ENCODE assay signal across 8 mouse cellular contexts in the genomic region with DNA sequence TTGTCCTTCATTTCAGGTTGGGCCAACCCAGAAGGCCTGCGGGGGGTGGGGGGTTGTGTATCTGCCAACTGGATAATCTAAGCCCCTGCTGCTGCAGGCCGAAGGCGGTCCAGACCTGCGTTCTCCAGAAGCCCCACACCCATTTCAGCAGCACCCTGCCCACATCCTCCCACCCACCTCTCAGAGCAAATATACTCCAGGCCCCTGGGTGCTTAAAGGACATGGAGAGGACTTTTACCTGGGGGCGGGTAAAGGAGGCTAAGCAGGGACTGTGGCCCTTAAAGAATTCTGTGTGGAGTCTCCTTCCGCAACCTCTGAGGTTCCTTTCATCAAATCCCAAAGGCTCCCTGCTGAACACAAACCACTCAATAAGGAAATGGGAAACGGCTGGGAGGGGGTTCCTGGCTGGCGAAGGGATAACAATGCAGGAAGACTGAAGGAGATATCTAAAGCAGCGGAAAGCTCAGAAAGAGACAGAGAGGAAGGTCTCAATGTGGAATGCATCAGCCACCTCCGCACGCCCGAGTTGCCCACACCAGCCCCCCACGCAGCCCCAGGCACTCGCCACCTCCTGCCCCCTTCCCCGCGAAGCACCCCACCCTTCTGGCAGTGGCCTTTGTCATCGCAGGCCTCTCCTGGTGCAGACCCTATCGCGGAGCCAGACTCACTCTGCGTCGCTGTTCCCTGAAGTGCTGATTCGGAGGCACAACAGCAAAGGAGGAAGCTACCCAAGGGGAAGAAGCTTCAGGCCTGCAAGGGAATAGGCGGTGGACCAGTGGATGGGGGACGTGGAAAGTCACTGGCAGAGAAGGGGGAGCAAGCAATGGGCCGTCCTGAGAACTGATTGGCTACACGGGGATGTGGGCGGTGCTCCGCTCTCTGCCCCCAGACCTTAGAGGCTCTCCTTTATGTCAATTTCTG. TPM values are rescaled to one million over a fixed set of nuclear protein-coding genes. Genes with fewer than 3 reads are reported as not detected.
DNase-seq lines count a peak whose midpoint lies in the region; ATAC-seq and TF ChIP-seq lines count a peak whose summit lies in the region.

A gene (minus strand): TSS at position 798 of the 921 bp plus-strand sequence.

- no peaks in the 10 kb centered on the region for H3K79me2 ChIP-seq in heart, adult 2 months (replicated peaks; ENCODE audit: control insufficient read depth, insufficient read depth, low read length)

- H3K9ac ChIP-seq in embryonic facial prominence, embryonic 13.5 days: peak within 1 kb of the TSS; percentile 88
- H3K9ac ChIP-seq in heart, adult 2 months (ENCODE audit: low read depth, low read length): peak within 1 kb of the TSS; percentile 84
- H3K9ac ChIP-seq in midbrain, embryonic 13.5 days (replicated peaks): peak within 1 kb of the TSS; percentile 96
- peak within 1 kb of the TSS; percentile 45 for H3K9ac ChIP-seq in stomach, embryonic 15.5 days

- peak; percentile 36 to 51 for DNase-seq in adrenal gland, postnatal 4 days (ENCODE audit: low spot score in 2 of 2)
- DNase-seq in heart, adult 2 months: peak; percentile 78 to 82
- peak; percentile 79 for DNase-seq in kidney, adult 2 months
- peak; percentile 91 for DNase-seq in left cerebral cortex, postnatal 4 days
- no peak for DNase-seq in spleen, postnatal 14 days (ENCODE audit: low spot score in 2 of 2)

- H3K4me2 ChIP-seq in embryonic facial prominence, embryonic 13.5 days: peak within 1 kb of the TSS; percentile 71
- H3K4me2 ChIP-seq in midbrain, embryonic 13.5 days (replicated peaks): peak within 1 kb of the TSS; percentile 70
- peak within 1 kb of the TSS; percentile 68 for H3K4me2 ChIP-seq in stomach, embryonic 15.5 days

- WGBS in embryonic facial prominence, embryonic 13.5 days: under 1% methylated on average over 26 of the region's 28 CpGs
- 4% methylated on average over 28 of the region's 28 CpGs for WGBS in heart, adult 2 months
- WGBS in kidney, adult 2 months: 5% methylated on average over 28 of the region's 28 CpGs
- 1% methylated on average over 28 of the region's 28 CpGs for WGBS in midbrain, embryonic 13.5 days
- WGBS in stomach, embryonic 15.5 days: 4% methylated on average over 28 of the region's 28 CpGs

- no peaks in the 10 kb centered on the region for H3K27me3 ChIP-seq in embryonic facial prominence, embryonic 13.5 days
- no peaks in the 10 kb centered on the region for H3K27me3 ChIP-seq in heart, adult 2 months (ENCODE audit: control insufficient read depth, insufficient read depth, low read length)
- H3K27me3 ChIP-seq in kidney, adult 2 months (replicated peaks; ENCODE audit: control insufficient read depth, insufficient read depth, low read length): no peaks in the 10 kb centered on the region
- no peaks in the 10 kb centered on the region for H3K27me3 ChIP-seq in midbrain, embryonic 13.5 days
- no peaks in the 10 kb centered on the region for H3K27me3 ChIP-seq in stomach, embryonic 15.5 days (replicated peaks)

- H3K9me3 ChIP-seq in embryonic facial prominence, embryonic 13.5 days: no peaks in the 10 kb centered on the region
- no peaks in the 10 kb centered on the region for H3K9me3 ChIP-seq in midbrain, embryonic 13.5 days
- H3K9me3 ChIP-seq in stomach, embryonic 15.5 days: no peaks in the 10 kb centered on the region

- TF ChIP-seq POLR2A in heart, adult 2 months (IDR thresholded peaks at IDR 0.05; ENCODE audit: insufficient read depth, low read depth, low read length): peak; percentile 66; the same call in 1 of the 2 replicates
- no peak for TF ChIP-seq POLR2A in kidney, adult 2 months (IDR thresholded peaks at IDR 0.05; ENCODE audit: low read depth, low read length)

- H3K27ac ChIP-seq in embryonic facial prominence, embryonic 13.5 days: peak within 1 kb of the TSS; percentile 87
- peak within 1 kb of the TSS; percentile 52 for H3K27ac ChIP-seq in heart, adult 2 months
- H3K27ac ChIP-seq in kidney, adult 2 months (ENCODE audit: insufficient read depth, low read depth, low read length): peak within 1 kb of the TSS; percentile 66
- H3K27ac ChIP-seq in midbrain, embryonic 13.5 days: peak within 1 kb of the TSS; percentile 98
- peak within 1 kb of the TSS; percentile 89 for H3K27ac ChIP-seq in stomach, embryonic 15.5 days

- ATAC-seq in embryonic facial prominence, embryonic 13.5 days (ENCODE audit: insufficient number of reproducible peaks, insufficient read depth, low FRiP score, low TSS enrichment, low read depth): peak; percentile 97
- ATAC-seq in midbrain, embryonic 13.5 days: peak; percentile 100
- ATAC-seq in stomach, embryonic 15.5 days (ENCODE audit: insufficient read depth, low FRiP score, low read depth): peak; percentile 98

- intact Hi-C loops in heart, adult 2 months (cut with DNase I): loop anchor here (2.0 kb wide), 1 partner anchor 17 kb away; no protein-coding TSS in a partner anchor
- intact Hi-C loops in left cerebral cortex, postnatal 4 days (cut with DNase I): no loop called here

- H3K36me3 ChIP-seq in embryonic facial prominence, embryonic 13.5 days: no peaks in the 10 kb centered on the region
- no peaks in the 10 kb centered on the region for H3K36me3 ChIP-seq in heart, adult 2 months (ENCODE audit: control insufficient read depth, insufficient read depth, low read length)
- no peaks in the 10 kb centered on the region for H3K36me3 ChIP-seq in kidney, adult 2 months (ENCODE audit: control insufficient read depth, insufficient read depth, low read length)
- H3K36me3 ChIP-seq in midbrain, embryonic 13.5 days: no peaks in the 10 kb centered on the region
- H3K36me3 ChIP-seq in stomach, embryonic 15.5 days: no peaks in the 10 kb centered on the region

- no peak for TF ChIP-seq EP300 in heart, adult 2 months (IDR thresholded peaks at IDR 0.05; ENCODE audit: insufficient read depth, low read depth, low read length)

- H3K4me3 ChIP-seq in embryonic facial prominence, embryonic 13.5 days: peak within 1 kb of the TSS; percentile 82
- peak within 1 kb of the TSS; percentile 57 for H3K4me3 ChIP-seq in heart, adult 2 months
- peak within 1 kb of the TSS; percentile 81 for H3K4me3 ChIP-seq in kidney, adult 2 months (ENCODE audit: insufficient read depth, low read depth, low read length)
- H3K4me3 ChIP-seq in midbrain, embryonic 13.5 days (replicated peaks): peak within 1 kb of the TSS; percentile 83
- H3K4me3 ChIP-seq in stomach, embryonic 15.5 days (replicated peaks): peak within 1 kb of the TSS; percentile 65

- TF ChIP-seq CTCF in heart, adult 2 months (IDR thresholded peaks at IDR 0.05): no peak
- no peak for TF ChIP-seq CTCF in kidney, adult 2 months (conservative IDR thresholded peaks at IDR 0.05; ENCODE audit: insufficient read depth, insufficient read length, low read depth, low read length)

- H3K4me1 ChIP-seq in embryonic facial prominence, embryonic 13.5 days: peaks cover 10% of the 10 kb centered on the region
- H3K4me1 ChIP-seq in heart, adult 2 months (ENCODE audit: control insufficient read depth, insufficient read depth, low read length): peaks cover 3% of the 10 kb centered on the region
- no peaks in the 10 kb centered on the region for H3K4me1 ChIP-seq in kidney, adult 2 months (ENCODE audit: control insufficient read depth, insufficient read depth, low read length)
- H3K4me1 ChIP-seq in midbrain, embryonic 13.5 days (replicated peaks): peaks cover 29% of the 10 kb centered on the region
- no peaks in the 10 kb centered on the region for H3K4me1 ChIP-seq in stomach, embryonic 15.5 days

RNA-seq across cellular contexts. Expression of the gene that starts here (rescaled TPM):
- 10 to 100 TPM; 69.2 to 78.4 TPM for total RNA-seq in adrenal gland, postnatal 4 days (2021)
- 75.6 and 81.9 TPM in 2 replicates for polyA plus RNA-seq in embryonic facial prominence, embryonic 13.5 days (2015; fragmentation: Nextera tagmentation; extraction: Ambion mirVana)
- 10 to 100 TPM; 10.3 to 12.4 TPM for total RNA-seq in heart, adult 2 months (2021)
- polyA plus RNA-seq in heart, adult 2 months (2012; rRNA removed): 8.0 and 12.5 TPM in 2 replicates
- 13.2 and 13.7 TPM in 2 replicates for polyA plus RNA-seq in kidney, adult 2 months (2012; rRNA removed)
- total RNA-seq in left cerebral cortex, postnatal 4 days (2021): 100 to 1,000 TPM; 270 to 290 TPM
- polyA plus RNA-seq in midbrain, embryonic 13.5 days (2015; fragmentation: Nextera tagmentation; extraction: Ambion mirVana): 246 and 247 TPM in 2 replicates
- 65.7 and 68.9 TPM in 2 replicates for polyA plus RNA-seq in stomach, embryonic 15.5 days (2015; fragmentation: Nextera tagmentation; extraction: Ambion mirVana)

Comparison
In these comparisons a context has a peak if more than half of its experiments do, and no peak if none do; other contexts are left out.
1. RNA of the gene that starts here (total RNA-seq): 270 to 290 TPM in left cerebral cortex, postnatal 4 days and 69.2 to 78.4 TPM in adrenal gland, postnatal 4 days; 10.3 to 12.4 TPM in heart, adult 2 months; every median in the first group is over 4 times any median in the second.
2. DNase-seq: peak in adrenal gland, postnatal 4 days (2 of 2), heart, adult 2 months (2 of 2), kidney, adult 2 months (single experiment) and left cerebral cortex, postnatal 4 days (single experiment); none in spleen, postnatal 14 days (0 of 2).
3. H3K9ac ChIP-seq: peak in every context shown above with its lines; median percentile 96 in midbrain, embryonic 13.5 days; 88 in embryonic facial prominence, embryonic 13.5 days; 84 in heart, adult 2 months; 45 in stomach, embryonic 15.5 days.
4. Peak in every context shown above with its lines, with median percentiles within 50 percentile points of each other: ATAC-seq, H3K27ac ChIP-seq, H3K4me2 ChIP-seq and H3K4me3 ChIP-seq.